Mouse (Mus musculus) forebrain, embryonic 16.5 days (tissue): Measurements from ENCODE around the gene Jam3. TPM values are rescaled to one million over a fixed set of nuclear protein-coding genes. Genes with fewer than 3 reads are reported as not detected.

Experiments used
- ATAC-seq: fragments of 200-750 bp; cut with Nextera tagmentation; 2 replicates; pipeline ENCODE4 v1.8.0; 2017; ENCODE audit warnings: mild to moderate bottlenecking, moderate library complexity
- H3K27ac ChIP-seq: fragments of 300-500 bp; sonication (generic); 2 replicates; pipeline ENCODE4 v1.5.1; 2014; ENCODE audit warnings: low read length, control low read depth
- H3K27me3 ChIP-seq: fragments of 300-500 bp; sonication (generic); replicated peaks from 2 replicates; pipeline ENCODE4 v1.6.1; 2014; ENCODE audit warnings: low read length; ENCODE audit not compliant: control insufficient read depth, insufficient read depth
- H3K36me3 ChIP-seq: fragments of 300-500 bp; sonication (generic); 2 replicates; pipeline ENCODE4 v1.6.1; 2014; ENCODE audit not compliant: control insufficient read depth, insufficient read depth
- H3K4me1 ChIP-seq: fragments of 300-500 bp; sonication (generic); replicated peaks from 2 replicates; pipeline ENCODE4 v1.6.1; 2014; ENCODE audit warnings: low read length; ENCODE audit not compliant: control insufficient read depth, insufficient read depth
- H3K4me2 ChIP-seq: fragments of 300-500 bp; sonication (generic); 2 replicates; pipeline ENCODE4 v1.6.1; 2014; ENCODE audit warnings: mild to moderate bottlenecking, low read length, control low read depth
- H3K4me3 ChIP-seq: fragments of 300-500 bp; sonication (generic); replicated peaks from 2 replicates; pipeline ENCODE4 v1.5.1; 2014; ENCODE audit warnings: mild to moderate bottlenecking, low read length, control low read depth
- H3K9ac ChIP-seq: fragments of 300-500 bp; sonication (generic); replicated peaks from 2 replicates; pipeline ENCODE4 v1.6.1; 2014; ENCODE audit warnings: low read depth, low read length, control low read depth
- H3K9me3 ChIP-seq: fragments of 300-500 bp; sonication (generic); 2 replicates; pipeline ENCODE4 v1.6.1; 2016; ENCODE audit warnings: low read length; ENCODE audit not compliant: control insufficient read depth
- WGBS: fragments of 180-500 bp; shearing (Covaris S2); extraction: QIAGEN DNeasy Blood & Tissue Kit; methylation state at CpG from one replicate; pipeline ENCODE4 v1.1.7; 2014; 5-methylcytosine and 5-hydroxymethylcytosine counted together
- polyA plus RNA-seq: library from polyadenylated mRNA; unstranded; fragments of >200 nt; fragmentation: Nextera tagmentation; extraction: Ambion mirVana; gene quantifications from 2 replicates; pipeline ENCODE4 v1.2.1, GENCODE M21; 2015

The Jam3 gene
- polyA plus RNA-seq, 1 experiment from 2014 or later, result 60.2 TPM

DNA sequence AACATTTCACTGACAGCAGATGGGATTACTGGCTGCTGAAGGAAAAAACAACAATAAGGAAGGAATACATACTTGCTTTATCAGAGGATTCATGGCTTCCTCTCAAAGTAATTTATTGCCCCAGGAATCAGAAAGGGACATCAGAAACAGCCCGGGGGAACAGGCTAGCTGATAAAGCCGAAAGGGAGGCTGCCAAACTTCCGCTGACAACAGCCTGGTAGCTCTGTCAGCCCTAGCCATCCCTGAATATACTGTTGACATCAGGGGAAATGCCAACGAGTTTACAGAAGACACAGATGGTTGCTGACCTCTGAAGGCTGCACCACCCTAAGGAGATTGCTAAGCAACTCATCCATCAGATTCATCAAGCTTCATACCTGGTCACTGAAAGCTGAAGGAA is 26.6 kb downstream of the Jam3 start:
- H3K4me3 ChIP-seq, result no peak overlapping the region
- 87% methylated on average over 4 of the region's 4 CpGs for WGBS
- no peaks in the 10 kb centered on the region for H3K36me3 ChIP-seq
- H3K9me3 ChIP-seq, result no peaks in the 10 kb centered on the region
- no peak overlapping the region for H3K9ac ChIP-seq
- peaks cover 10% of the 10 kb centered on the region for H3K4me1 ChIP-seq
- no peak overlapping the region for H3K27ac ChIP-seq
- no peak for ATAC-seq
- no peak overlapping the region for H3K4me2 ChIP-seq
- no peaks in the 10 kb centered on the region for H3K27me3 ChIP-seq

DNA sequence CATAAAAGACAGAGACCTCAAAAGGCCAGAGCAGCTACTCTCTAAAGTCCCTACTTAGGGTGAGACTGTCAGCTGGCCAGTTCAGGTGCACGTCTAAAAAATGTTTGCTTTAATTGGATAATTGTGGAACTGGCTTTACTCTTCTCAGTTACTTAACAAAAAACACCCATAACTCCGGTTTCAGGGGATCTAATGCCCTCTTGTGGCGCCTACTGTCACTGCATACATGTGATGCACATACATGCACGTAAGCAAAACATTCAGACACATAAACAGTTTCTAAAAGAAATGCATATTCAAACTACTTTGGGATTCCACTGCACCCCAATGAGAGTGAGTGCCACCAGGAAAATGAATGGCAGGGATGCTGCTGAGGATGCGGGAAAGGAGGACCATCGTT is 28.7 kb downstream of the Jam3 start:
- Histone ChIP-seq H3K9ac (no peak overlapping the region), H3K4me2 (no peak overlapping the region), H3K27ac (no peak overlapping the region), H3K36me3 (no peaks in the 10 kb centered on the region), H3K9me3 (no peaks in the 10 kb centered on the region), H3K4me3 (no peak overlapping the region), H3K27me3 (no peaks in the 10 kb centered on the region), H3K4me1 (peaks cover 15% of the 10 kb centered on the region)
- ATAC-seq, result no peak
- 87% methylated on average over 6 of the region's 6 CpGs for WGBS

DNA sequence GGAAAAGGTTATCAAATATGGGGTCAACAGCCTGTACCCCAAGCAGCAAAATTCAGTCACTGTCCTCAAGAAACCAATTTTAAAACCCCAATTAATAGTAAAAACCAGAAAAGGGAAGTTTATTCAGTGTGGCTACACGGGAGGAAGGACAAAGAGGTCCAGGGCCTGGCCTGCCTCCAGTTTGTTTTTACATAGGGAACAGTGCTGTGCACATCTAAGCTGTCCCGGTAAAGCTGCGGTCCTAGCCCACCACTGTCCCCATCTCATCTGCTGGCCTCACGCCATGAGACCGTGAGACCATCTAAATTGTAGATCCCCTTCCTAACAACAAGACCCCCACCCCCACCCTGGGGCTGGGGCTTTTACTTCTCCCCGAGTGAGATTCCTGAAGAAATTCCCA is 29.8 kb downstream of the Jam3 start:
- no peak overlapping the region for H3K9ac ChIP-seq
- WGBS, result 20% methylated on average over 6 of the region's 6 CpGs
- peaks cover 18% of the 10 kb centered on the region for H3K4me1 ChIP-seq
- ATAC-seq, result no peak
- H3K4me3 ChIP-seq, result no peak overlapping the region
- no peaks in the 10 kb centered on the region for H3K9me3 ChIP-seq
- no peaks in the 10 kb centered on the region for H3K27me3 ChIP-seq
- H3K36me3 ChIP-seq, result no peaks in the 10 kb centered on the region
- H3K4me2 ChIP-seq, result no peak overlapping the region
- no peak overlapping the region for H3K27ac ChIP-seq

DNA sequence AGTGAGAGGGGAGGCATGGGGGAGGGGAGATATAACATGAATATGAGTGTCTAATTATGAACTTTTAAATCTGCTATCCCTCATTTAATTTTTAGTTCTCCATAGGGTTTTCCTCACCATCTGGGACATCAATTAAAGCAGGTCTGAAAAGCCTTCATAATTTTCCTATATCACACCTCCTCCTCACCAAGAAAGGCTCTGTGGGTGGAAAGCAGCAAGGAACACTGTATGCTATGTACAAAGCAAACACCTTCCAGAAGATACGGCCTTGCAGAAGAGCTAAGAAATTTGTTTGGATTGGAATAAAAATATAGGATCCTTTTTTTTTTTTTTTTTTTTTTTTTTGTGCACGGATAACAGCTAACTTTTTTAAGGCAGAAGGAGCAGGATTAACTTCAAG is 31.3 kb downstream of the Jam3 start:
- peaks cover 19% of the 10 kb centered on the region for H3K4me1 ChIP-seq
- H3K9ac ChIP-seq, result no peak overlapping the region
- WGBS, result 65% methylated on average over 2 of the region's 2 CpGs
- H3K9me3 ChIP-seq, result no peaks in the 10 kb centered on the region
- H3K27ac ChIP-seq, result no peak overlapping the region
- H3K4me2 ChIP-seq, result no peak overlapping the region
- no peaks in the 10 kb centered on the region for H3K27me3 ChIP-seq
- no peaks in the 10 kb centered on the region for H3K36me3 ChIP-seq
- no peak for ATAC-seq
- H3K4me3 ChIP-seq, result no peak overlapping the region

GRCm38 (mm10) chr9:27122963-27123362 is 32.3 kb downstream of the Jam3 start:
- H3K4me1 ChIP-seq, result peaks cover 19% of the 10 kb centered on the region
- H3K9me3 ChIP-seq, result no peaks in the 10 kb centered on the region
- no peaks in the 10 kb centered on the region for H3K27me3 ChIP-seq
- H3K9ac ChIP-seq, result no peak overlapping the region
- ATAC-seq, result peak; percentile 43; the same call in 1 of the 2 replicates
- no peak overlapping the region for H3K4me3 ChIP-seq
- 24% methylated on average over 4 of the region's 4 CpGs for WGBS
- H3K4me2 ChIP-seq, result no peak overlapping the region
- no peaks in the 10 kb centered on the region for H3K36me3 ChIP-seq
- H3K27ac ChIP-seq, result no peak overlapping the region

DNA sequence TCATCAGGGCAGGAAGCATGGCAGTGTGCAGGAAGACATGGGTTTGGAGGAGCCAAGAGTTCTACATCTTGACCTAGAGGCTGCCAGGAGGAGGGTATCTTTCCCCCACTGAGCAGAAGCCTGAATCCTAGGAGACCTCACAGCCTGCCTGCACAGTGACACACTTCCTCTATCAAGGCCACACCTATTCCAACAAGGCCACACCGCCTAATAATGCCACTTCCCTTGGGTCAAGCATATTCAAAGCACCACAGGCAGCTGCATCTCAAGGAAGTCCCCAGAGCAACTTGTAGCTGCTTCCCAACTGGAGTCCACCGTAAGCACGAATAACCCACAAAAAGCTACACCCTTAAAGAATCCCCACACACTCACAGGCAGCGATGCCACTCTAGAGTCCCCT is 33.1 kb downstream of the Jam3 start:
- Histone ChIP-seq H3K36me3 (no peaks in the 10 kb centered on the region), H3K4me3 (no peak overlapping the region), H3K4me2 (no peak overlapping the region), H3K27me3 (no peaks in the 10 kb centered on the region), H3K9ac (no peak overlapping the region), H3K9me3 (no peaks in the 10 kb centered on the region), H3K4me1 (peaks cover 19% of the 10 kb centered on the region), H3K27ac (no peak overlapping the region)
- ATAC-seq, result no peak
- WGBS, result 83% methylated on average over 4 of the region's 4 CpGs

- no peaks in the 10 kb centered on the region for H3K9me3 ChIP-seq
- H3K4me2 ChIP-seq, result no peak overlapping the region
- H3K4me3 ChIP-seq, result no peak overlapping the region
- ATAC-seq, result no peak
- WGBS, result 87% methylated on average over 9 of the region's 9 CpGs
- no peaks in the 10 kb centered on the region for H3K36me3 ChIP-seq
- peaks cover 19% of the 10 kb centered on the region for H3K4me1 ChIP-seq
- no peak overlapping the region for H3K27ac ChIP-seq
- H3K27me3 ChIP-seq, result no peaks in the 10 kb centered on the region
- H3K9ac ChIP-seq, result no peak overlapping the region
Measured at GRCm38 (mm10) chr9:27121254-27121653, 34.0 kb downstream of the Jam3 start.

- Histone ChIP-seq H3K36me3 (no peaks in the 10 kb centered on the region), H3K4me3 (no peak overlapping the region), H3K9me3 (no peaks in the 10 kb centered on the region), H3K27me3 (no peaks in the 10 kb centered on the region), H3K27ac (no peak overlapping the region), H3K4me2 (no peak overlapping the region), H3K9ac (no peak overlapping the region), H3K4me1 (peaks cover 20% of the 10 kb centered on the region)
- 94% methylated on average over 3 of the region's 3 CpGs for WGBS
- no peak for ATAC-seq
Measured at GRCm38 (mm10) chr9:27111756-27112155, 43.5 kb downstream of the Jam3 start.

GRCm38 (mm10) chr9:27110681-27111080 is 44.5 kb downstream of the Jam3 start:
- H3K9me3 ChIP-seq, result no peaks in the 10 kb centered on the region
- H3K4me3 ChIP-seq, result no peak overlapping the region
- peaks cover 20% of the 10 kb centered on the region for H3K4me1 ChIP-seq
- WGBS, result 58% methylated on average over 5 of the region's 5 CpGs
- H3K36me3 ChIP-seq, result no peaks in the 10 kb centered on the region
- ATAC-seq, result no peak
- no peak overlapping the region for H3K9ac ChIP-seq
- H3K4me2 ChIP-seq, result no peak overlapping the region
- no peak overlapping the region for H3K27ac ChIP-seq
- no peaks in the 10 kb centered on the region for H3K27me3 ChIP-seq
